In the genomic region with DNA sequence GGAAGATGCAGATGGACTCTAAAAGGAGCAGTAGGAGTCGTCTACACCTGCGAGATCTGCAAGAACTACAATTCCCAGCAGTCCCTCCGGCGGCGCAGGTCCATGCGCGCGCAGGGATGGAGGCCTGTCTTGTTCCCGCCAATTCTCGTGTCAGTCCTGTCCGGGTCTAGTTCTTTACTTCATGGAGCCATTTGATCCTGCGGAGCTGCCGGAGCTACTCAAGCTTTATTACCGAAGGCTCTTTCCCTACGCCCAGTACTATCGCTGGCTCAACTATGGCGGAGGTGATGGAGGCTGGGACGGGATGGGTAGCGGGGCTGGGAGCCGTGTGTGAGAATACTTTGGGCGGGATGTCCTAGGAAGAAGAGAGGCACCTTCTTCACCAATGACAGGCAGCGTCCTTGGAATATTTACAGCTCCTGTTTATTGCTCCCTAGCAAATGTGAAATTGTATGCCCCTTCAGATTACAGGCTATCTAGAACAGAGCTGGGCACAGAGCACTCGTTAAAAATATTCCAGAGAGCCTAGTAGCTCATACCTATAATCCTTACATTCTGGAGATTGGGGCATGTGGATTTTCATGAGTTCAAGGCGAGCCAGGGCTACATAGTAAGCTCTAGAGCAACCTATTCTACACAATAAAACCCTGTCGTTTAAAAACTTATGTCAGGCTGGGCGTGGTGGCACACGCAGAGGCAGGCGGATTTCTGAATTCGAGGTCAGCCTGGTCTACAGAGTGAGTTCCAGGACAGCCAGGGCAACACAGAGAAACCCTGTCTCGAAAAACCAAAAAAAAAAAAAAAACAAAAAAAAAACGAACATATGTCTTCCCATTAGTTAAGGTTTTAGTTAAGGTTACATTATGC, we compare ENCODE assay signal across 7 mouse cellular contexts. TPM values are rescaled to one million over a fixed set of nuclear protein-coding genes. Genes with fewer than 3 reads are reported as not detected.
DNase-seq lines count a peak whose midpoint lies in the region; ATAC-seq lines count a peak whose summit lies in the region.

A gene (plus strand): TSS at position 101 of the 867 bp plus-strand sequence.

- intact Hi-C loops in gastrocnemius, postnatal 36 days (cut with DNase I): loop anchor here (10.0 kb wide), 1 partner anchor 340 kb away; no protein-coding TSS in a partner anchor

- ATAC-seq in intestine, embryonic 16.5 days: peak; percentile 97
- peak; percentile 95 for ATAC-seq in midbrain, embryonic 12.5 days (ENCODE audit: low FRiP score, low read depth)

- 4% methylated on average over 31 of the region's 31 CpGs for WGBS in intestine, embryonic 16.5 days
- WGBS in limb, embryonic 10.5 days: 8% methylated on average over 31 of the region's 31 CpGs
- 7% methylated on average over 31 of the region's 31 CpGs for WGBS in midbrain, embryonic 12.5 days

- peaks cover 9% of the 10 kb centered on the region for H3K36me3 ChIP-seq in intestine, embryonic 16.5 days (ENCODE audit: control insufficient read depth, insufficient read depth, low read length)
- H3K36me3 ChIP-seq in limb, embryonic 10.5 days: peaks cover 25% of the 10 kb centered on the region
- peaks cover 13% of the 10 kb centered on the region for H3K36me3 ChIP-seq in midbrain, embryonic 12.5 days

- H3K27me3 ChIP-seq in intestine, embryonic 16.5 days (replicated peaks; ENCODE audit: control insufficient read depth, insufficient read depth, low read length): no peaks in the 10 kb centered on the region
- H3K27me3 ChIP-seq in limb, embryonic 10.5 days (ENCODE audit: low read depth, poor library complexity, severe bottlenecking): no peaks in the 10 kb centered on the region
- no peaks in the 10 kb centered on the region for H3K27me3 ChIP-seq in midbrain, embryonic 12.5 days

- peak within 1 kb of the TSS; percentile 79 for H3K4me2 ChIP-seq in intestine, embryonic 16.5 days (ENCODE audit: low read depth, low read length)
- peak within 1 kb of the TSS; percentile 58 for H3K4me2 ChIP-seq in midbrain, embryonic 12.5 days (replicated peaks)

- H3K9me3 ChIP-seq in intestine, embryonic 16.5 days (ENCODE audit: control insufficient read depth, low read length): no peaks in the 10 kb centered on the region
- H3K9me3 ChIP-seq in limb, embryonic 10.5 days (replicated peaks): no peaks in the 10 kb centered on the region
- H3K9me3 ChIP-seq in midbrain, embryonic 12.5 days: no peaks in the 10 kb centered on the region

- H3K4me3 ChIP-seq in intestine, embryonic 16.5 days (ENCODE audit: low read length): peak within 1 kb of the TSS; percentile 63
- H3K4me3 ChIP-seq in limb, embryonic 10.5 days: peak within 1 kb of the TSS; percentile 68
- H3K4me3 ChIP-seq in midbrain, embryonic 12.5 days: peak within 1 kb of the TSS; percentile 66

- peak; percentile 57 for DNase-seq in adrenal gland, adult 8-10 months
- DNase-seq in embryo, embryonic 11 days: peak; percentile 92
- peak; percentile 49 to 61 for DNase-seq in gastrocnemius, postnatal 36 days
- peak; percentile 90 for DNase-seq in limb, embryonic 10.5 days (ENCODE audit: low spot score)
- peak; percentile 36 for DNase-seq in skeletal muscle tissue, adult 2 months (ENCODE audit: low read depth, low spot score)

- H3K4me1 ChIP-seq in intestine, embryonic 16.5 days (ENCODE audit: control insufficient read depth, insufficient read depth, low read length): peaks cover 4% of the 10 kb centered on the region; the same call in 1 of the 2 replicates
- H3K4me1 ChIP-seq in limb, embryonic 10.5 days: no peaks in the 10 kb centered on the region; the same call in 1 of the 2 replicates
- no peaks in the 10 kb centered on the region for H3K4me1 ChIP-seq in midbrain, embryonic 12.5 days

- peak within 1 kb of the TSS; percentile 71 for H3K27ac ChIP-seq in intestine, embryonic 16.5 days (ENCODE audit: low read length)
- peak within 1 kb of the TSS; percentile 87 for H3K27ac ChIP-seq in limb, embryonic 10.5 days
- 0 out of 2 replicates have a peak within 1 kb of the TSS, but pooled peaks have one; percentile 35 for H3K27ac ChIP-seq in midbrain, embryonic 12.5 days (replicated peaks)

- H3K9ac ChIP-seq in intestine, embryonic 16.5 days (ENCODE audit: low read depth, low read length): peak within 1 kb of the TSS; percentile 68
- H3K9ac ChIP-seq in midbrain, embryonic 12.5 days (replicated peaks): peak within 1 kb of the TSS; percentile 71

RNA-seq across cellular contexts. Expression of the gene that starts here (rescaled TPM):
- 1 to 10 TPM; 2.1 to 3.5 (median 3.0) TPM for total RNA-seq in adrenal gland, adult 8-10 months (2022)
- 1 to 10 TPM in 1 of 2 experiments, under 1 TPM in 1; 0.71 to 1.1 TPM for total RNA-seq in gastrocnemius, postnatal 36 days (2021)
- polyA plus RNA-seq in intestine, embryonic 16.5 days (2015; fragmentation: Nextera tagmentation; extraction: Ambion mirVana): 56.3 and 66.1 TPM in 2 replicates
- 99.0 and 109 TPM in 2 replicates for polyA plus RNA-seq in limb, embryonic 10.5 days (2016; fragmentation: Nextera tagmentation; extraction: Ambion mirVana)
- 72.6 and 76.9 TPM in 2 replicates for polyA plus RNA-seq in midbrain, embryonic 12.5 days (2016; fragmentation: Nextera tagmentation; extraction: Ambion mirVana)

Comparison
In these comparisons a context has a peak if more than half of its experiments do, and no peak if none do; other contexts are left out.
1. Peak in every context shown above with its lines: DNase-seq, ATAC-seq, H3K4me3 ChIP-seq and H3K27ac ChIP-seq.
2. DNase-seq: peak in every context shown above with its lines; median percentile 92 in embryo, embryonic 11 days; 90 in limb, embryonic 10.5 days; 57 in adrenal gland, adult 8-10 months; 55 in gastrocnemius, postnatal 36 days; 36 in skeletal muscle tissue, adult 2 months.
3. H3K27ac ChIP-seq: peak in every context shown above with its lines; median percentile 87 in limb, embryonic 10.5 days; 71 in intestine, embryonic 16.5 days; 35 in midbrain, embryonic 12.5 days.